22 mouse cellular contexts compared by ENCODE assay signal in genomic region chr10:68256134-68256533, GRCm38 (mm10).
"Had no signal": no experiment of that assay in that cellular context is flagged by ENCODE, and none has a peak within 500 bp of the region (broad histone marks: within the 10 kb centered on the region; RNA-seq: fewer than 3 reads in every experiment).

No protein-coding gene starts in this region.

- ATAC-seq: hindbrain, postnatal 0 days; liver, embryonic 12.5 days had no signal

- H3K36me3 ChIP-seq: hindbrain, embryonic 15.5 days; liver, embryonic 12.5 days had no signal

- H3K4me3 ChIP-seq: heart, adult 2 months; heart, embryonic 13.5 days; heart, embryonic 15.5 days; hindbrain, embryonic 13.5 days; hindbrain, embryonic 15.5 days; kidney, embryonic 15.5 days; left cerebral cortex, adult 2 months; limb, embryonic 10.5 days; limb, embryonic 12.5 days; liver, embryonic 12.5 days had no signal

- H3K4me1 ChIP-seq: hindbrain, embryonic 13.5 days; hindbrain, embryonic 15.5 days; liver, embryonic 12.5 days had no signal

- H3K9ac ChIP-seq: heart, embryonic 13.5 days; heart, embryonic 15.5 days; hindbrain, embryonic 13.5 days; hindbrain, embryonic 15.5 days; kidney, embryonic 15.5 days; limb, embryonic 12.5 days; liver, embryonic 12.5 days had no signal

- H3K4me2 ChIP-seq: heart, embryonic 11.5 days; heart, embryonic 13.5 days; heart, embryonic 15.5 days; hindbrain, embryonic 13.5 days; hindbrain, embryonic 15.5 days; kidney, embryonic 15.5 days; limb, embryonic 12.5 days; liver, embryonic 12.5 days had no signal

- H3K27ac ChIP-seq: heart, adult 2 months; heart, embryonic 13.5 days; heart, embryonic 15.5 days; hindbrain, embryonic 13.5 days; hindbrain, embryonic 15.5 days; hindbrain, postnatal 0 days; kidney, embryonic 15.5 days; kidney, postnatal 0 days; left cerebral cortex, adult 2 months; limb, embryonic 10.5 days; limb, embryonic 12.5 days; liver, embryonic 12.5 days had no signal

- H3K9me3 ChIP-seq: heart, embryonic 13.5 days; heart, embryonic 15.5 days; hindbrain, embryonic 13.5 days; hindbrain, embryonic 15.5 days; kidney, embryonic 15.5 days; limb, embryonic 10.5 days; limb, embryonic 12.5 days; liver, embryonic 12.5 days had no signal

- DNase-seq: gastrocnemius, postnatal 14 days; gastrocnemius, postnatal 36 days; heart, adult 11 months; heart, adult 2 months; heart, postnatal 14 days; heart, postnatal 36 days; kidney, adult 2 months; kidney, adult 9 months; kidney, postnatal 14 days; liver had no signal

- H3K27me3 ChIP-seq: heart, embryonic 13.5 days; heart, embryonic 15.5 days; hindbrain, embryonic 13.5 days; hindbrain, embryonic 15.5 days; kidney, embryonic 15.5 days; limb, embryonic 12.5 days; liver, embryonic 12.5 days had no signal
